Mouse (Mus musculus) forebrain, embryonic 15.5 days (tissue): ENCODE data around the gene Grid2ip. TPM values are rescaled to one million over a fixed set of nuclear protein-coding genes. Genes with fewer than 3 reads are reported as not detected.

Experiments used
- ATAC-seq: fragments of 200-750 bp; cut with Nextera tagmentation; replicated peaks from 2 replicates; pipeline ENCODE4 v1.8.0; 2017; ENCODE audit warnings: mild to moderate bottlenecking, moderate TSS enrichment, moderate library complexity
- H3K27ac ChIP-seq: fragments of 300-500 bp; sonication (generic); replicated peaks from 2 replicates; pipeline ENCODE4 v1.5.1; 2015; ENCODE audit warnings: mild to moderate bottlenecking, inconsistent platforms
- H3K27me3 ChIP-seq: fragments of 300-500 bp; sonication (generic); 2 replicates; pipeline ENCODE4 v1.6.1; 2015; ENCODE audit warnings: inconsistent platforms
- H3K36me3 ChIP-seq: fragments of 300-500 bp; sonication (generic); 2 replicates; pipeline ENCODE4 v1.6.1; 2015; ENCODE audit warnings: mild to moderate bottlenecking, inconsistent platforms
- H3K4me1 ChIP-seq: fragments of 300-500 bp; sonication (generic); 2 replicates; pipeline ENCODE4 v1.6.1; 2015; ENCODE audit warnings: inconsistent platforms
- H3K4me2 ChIP-seq: fragments of 300-500 bp; sonication (generic); replicated peaks from 2 replicates; pipeline ENCODE4 v1.6.1; 2015; ENCODE audit warnings: mild to moderate bottlenecking, inconsistent platforms
- H3K4me3 ChIP-seq: fragments of 300-500 bp; sonication (generic); 2 replicates; pipeline ENCODE4 v1.5.1; 2015; ENCODE audit warnings: mild to moderate bottlenecking, inconsistent platforms
- H3K9ac ChIP-seq: fragments of 300-500 bp; sonication (generic); replicated peaks from 2 replicates; pipeline ENCODE4 v1.6.1; 2015; ENCODE audit warnings: mild to moderate bottlenecking, inconsistent platforms
- H3K9me3 ChIP-seq: fragments of 300-500 bp; sonication (generic); 2 replicates; pipeline ENCODE4 v1.6.1; 2016; ENCODE audit warnings: inconsistent platforms
- WGBS: fragments of 180-500 bp; shearing (Covaris S2); methylation state at CpG from one replicate; pipeline ENCODE4 v1.1.7; 2015; ENCODE audit warnings: mixed read lengths; 5-methylcytosine and 5-hydroxymethylcytosine counted together
- polyA plus RNA-seq: library from polyadenylated mRNA; unstranded; fragments of >200 nt; fragmentation: Nextera tagmentation; extraction: Ambion mirVana; gene quantifications from 2 replicates; pipeline ENCODE4 v1.2.1, GENCODE M21; 2015

Gene Grid2ip
- polyA plus RNA-seq, 1 experiment from 2014 or later: 0.42 TPM

- 75% methylated on average over 14 of the region's 14 CpGs for WGBS
- ATAC-seq: no peak
These were observed 22.6 kb upstream of the Grid2ip start for GRCm38 (mm10) chr5:143334418-143335088.

DNA sequence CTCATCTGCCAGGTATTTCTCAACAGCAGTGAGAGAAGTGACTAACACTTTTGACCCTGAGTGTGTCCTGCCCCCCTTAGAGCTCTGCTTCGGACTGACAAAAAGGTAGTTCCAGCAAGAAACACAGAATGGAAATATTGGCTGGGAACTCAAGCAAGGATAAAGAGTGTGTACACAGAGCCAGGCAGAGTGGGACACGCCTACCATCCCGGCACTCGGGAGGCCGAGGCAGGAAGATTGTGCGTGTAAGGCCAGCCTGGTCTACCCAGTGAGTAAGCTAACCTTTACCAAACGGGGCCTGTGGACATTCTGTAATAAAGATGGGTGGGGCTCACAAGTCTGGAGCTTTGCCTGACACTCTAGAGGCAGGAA is 22.1 kb upstream of the Grid2ip start:
- ATAC-seq: no peak
- H3K9me3 ChIP-seq: no peaks in the 10 kb centered on the region
- no peak overlapping the region for H3K4me2 ChIP-seq
- H3K27ac ChIP-seq: no peak overlapping the region
- H3K4me3 ChIP-seq: no peak overlapping the region
- H3K9ac ChIP-seq: no peak overlapping the region
- H3K4me1 ChIP-seq: peaks cover 2% of the 10 kb centered on the region
- WGBS: 82% methylated on average over 7 of the region's 7 CpGs
- H3K36me3 ChIP-seq: no peaks in the 10 kb centered on the region
- H3K27me3 ChIP-seq: 0 out of 2 replicates have a peak, but pooled peaks cover 3% of the 10 kb centered on the region

More at GRCm38 (mm10) chr5:143334418-143335088, 22.6 kb upstream of the Grid2ip start:
- no peak overlapping the region for H3K4me3 ChIP-seq
- no peak overlapping the region for H3K4me2 ChIP-seq
- H3K27me3 ChIP-seq: 0 out of 2 replicates have a peak, but pooled peaks cover 3% of the 10 kb centered on the region
- H3K9ac ChIP-seq: no peak overlapping the region
- H3K27ac ChIP-seq: no peak overlapping the region
- peaks cover 7% of the 10 kb centered on the region for H3K4me1 ChIP-seq
- no peaks in the 10 kb centered on the region for H3K36me3 ChIP-seq
- no peaks in the 10 kb centered on the region for H3K9me3 ChIP-seq

DNA sequence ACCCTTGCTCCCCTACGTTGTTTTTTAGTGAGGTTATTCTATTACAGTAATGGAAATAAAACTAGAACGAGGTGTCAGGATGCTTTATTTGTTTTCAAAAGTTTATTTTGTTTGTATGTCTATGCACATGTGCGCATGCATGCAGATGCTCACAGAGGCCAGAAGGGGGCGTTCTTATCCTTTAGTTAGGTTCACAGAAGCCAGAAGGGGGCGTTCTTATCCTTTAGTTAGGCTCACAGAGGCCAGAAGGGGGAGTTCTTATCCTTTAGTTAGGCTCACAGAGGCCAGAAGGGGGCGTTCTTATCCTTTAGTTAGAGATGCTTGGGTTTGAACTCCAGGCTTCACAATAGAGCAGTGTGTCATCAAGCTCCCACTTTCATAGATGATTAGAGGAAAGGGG is 20.6 kb upstream of the Grid2ip start:
- Histone ChIP-seq H3K27me3 (0 out of 2 replicates have a peak, but pooled peaks cover 3% of the 10 kb centered on the region), H3K4me1 (no peaks in the 10 kb centered on the region), H3K27ac (no peak overlapping the region), H3K9me3 (no peaks in the 10 kb centered on the region), H3K4me2 (no peak overlapping the region), H3K36me3 (no peaks in the 10 kb centered on the region), H3K4me3 (no peak overlapping the region), H3K9ac (no peak overlapping the region)
- WGBS: 69% methylated on average over 6 of the region's 6 CpGs
- no peak for ATAC-seq

- Histone ChIP-seq H3K36me3 (no peaks in the 10 kb centered on the region), H3K4me2 (no peak overlapping the region), H3K27me3 (0 out of 2 replicates have a peak, but pooled peaks cover 3% of the 10 kb centered on the region), H3K27ac (no peak overlapping the region), H3K9me3 (no peaks in the 10 kb centered on the region), H3K4me3 (no peak overlapping the region), H3K4me1 (no peaks in the 10 kb centered on the region), H3K9ac (no peak overlapping the region)
- WGBS: 52% methylated on average over 6 of the region's 6 CpGs
- no peak for ATAC-seq
These were observed 17.5 kb upstream of the Grid2ip start for GRCm38 (mm10) chr5:143339603-143340002.

DNA sequence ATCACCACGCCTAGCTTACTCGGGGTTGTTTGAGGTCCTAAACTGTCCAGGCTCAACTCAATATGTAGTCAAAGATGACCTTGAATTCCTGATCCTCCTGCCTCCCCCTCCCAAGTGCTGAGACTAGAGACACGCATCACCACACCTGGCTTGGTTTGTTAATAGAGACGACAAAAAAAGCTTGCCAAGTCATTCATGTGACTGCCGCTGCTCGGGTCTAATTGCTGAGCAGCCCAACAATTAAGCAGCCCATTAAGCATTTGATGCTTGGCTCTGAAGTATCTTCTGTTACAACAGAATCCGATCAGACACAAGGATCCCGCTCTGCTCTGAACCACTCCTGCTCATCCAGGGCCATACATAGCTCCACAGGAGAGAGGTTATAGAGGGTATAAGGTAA is 10.8 kb upstream of the Grid2ip start:
- Histone ChIP-seq H3K4me1 (no peaks in the 10 kb centered on the region), H3K27ac (peak overlapping the region; percentile 9; the same call in 1 of the 2 replicates), H3K4me3 (no peak overlapping the region), H3K4me2 (no peak overlapping the region), H3K27me3 (no peaks in the 10 kb centered on the region), H3K9ac (no peak overlapping the region), H3K9me3 (peaks cover 6% of the 10 kb centered on the region; the same call in 1 of the 2 replicates), H3K36me3 (no peaks in the 10 kb centered on the region)
- no peak for ATAC-seq
- 42% methylated on average over 8 of the region's 8 CpGs for WGBS

DNA sequence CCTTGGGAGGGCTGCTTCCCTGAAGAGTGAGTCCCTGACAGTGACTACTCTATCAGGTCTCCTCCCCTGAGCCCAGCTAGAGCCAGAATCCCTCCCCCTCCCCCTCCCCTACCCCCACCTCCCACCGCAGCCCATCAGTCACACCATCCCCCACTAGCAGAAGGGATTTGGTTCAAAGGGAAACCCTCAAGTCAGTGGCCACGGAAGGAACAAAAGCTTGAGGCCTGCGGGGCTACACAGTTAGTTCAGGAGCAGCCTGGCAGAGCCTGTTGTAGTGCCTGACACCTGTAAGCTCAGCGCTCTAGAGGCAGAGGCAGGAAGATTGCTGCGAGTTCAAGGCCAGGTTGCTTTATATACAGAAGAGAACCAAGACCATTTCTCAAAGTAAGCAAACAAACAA is 1.1 kb upstream of the Grid2ip start:
- no peak overlapping the region for H3K9ac ChIP-seq
- H3K36me3 ChIP-seq: no peaks in the 10 kb centered on the region
- no peak overlapping the region for H3K4me3 ChIP-seq
- no peak for ATAC-seq
- H3K4me2 ChIP-seq: no peak overlapping the region
- H3K4me1 ChIP-seq: peaks cover 11% of the 10 kb centered on the region
- no peak overlapping the region for H3K27ac ChIP-seq
- no peaks in the 10 kb centered on the region for H3K9me3 ChIP-seq
- H3K27me3 ChIP-seq: peaks cover 3% of the 10 kb centered on the region; the same call in 1 of the 2 replicates
- 36% methylated on average over 5 of the region's 5 CpGs for WGBS

GRCm38 (mm10) chr5:143357564-143357963 is 426 bp downstream of the Grid2ip start:
- Histone ChIP-seq H3K27me3 (peaks cover 3% of the 10 kb centered on the region; the same call in 1 of the 2 replicates), H3K4me2 (peak overlapping the region; percentile 36), H3K4me3 (peak overlapping the region; percentile 23), H3K9ac (peak overlapping the region; percentile 28), H3K4me1 (peaks cover 11% of the 10 kb centered on the region), H3K27ac (no peak overlapping the region), H3K9me3 (no peaks in the 10 kb centered on the region), H3K36me3 (no peaks in the 10 kb centered on the region)
- ATAC-seq: no peak
- WGBS: 5% methylated on average over 28 of the region's 28 CpGs

GRCm38 (mm10) chr5:143359263-143359662 is 2.1 kb downstream of the Grid2ip start:
- Histone ChIP-seq H3K9me3 (no peaks in the 10 kb centered on the region), H3K4me2 (no peak overlapping the region), H3K27me3 (peaks cover 3% of the 10 kb centered on the region; the same call in 1 of the 2 replicates), H3K4me1 (peaks cover 20% of the 10 kb centered on the region), H3K4me3 (no peak overlapping the region), H3K27ac (no peak overlapping the region), H3K9ac (no peak overlapping the region), H3K36me3 (no peaks in the 10 kb centered on the region)
- ATAC-seq: no peak
- WGBS: 33% methylated on average over 7 of the region's 7 CpGs

DNA sequence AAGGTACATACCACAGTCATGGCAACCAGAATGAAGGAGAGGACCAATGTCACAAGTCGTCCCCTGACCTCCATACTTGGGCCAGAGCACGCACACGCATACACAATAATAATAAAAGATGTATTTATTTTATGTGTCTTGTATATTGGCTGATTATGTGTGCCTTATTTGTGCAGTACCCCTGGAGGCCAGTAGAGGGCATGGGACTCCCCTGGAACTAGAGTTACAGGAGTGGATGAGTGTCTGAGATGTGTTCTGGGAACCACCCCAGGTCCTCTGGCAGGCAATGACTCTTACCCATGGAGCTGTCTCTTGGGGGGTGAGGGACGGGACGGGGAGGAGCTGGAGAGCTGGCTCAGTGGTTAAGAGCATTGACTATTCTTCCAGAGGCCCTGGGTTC is 2.9 kb downstream of the Grid2ip start:
- Histone ChIP-seq H3K9ac (no peak overlapping the region), H3K36me3 (no peaks in the 10 kb centered on the region), H3K27me3 (peaks cover 7% of the 10 kb centered on the region; the same call in 1 of the 2 replicates), H3K4me1 (peaks cover 26% of the 10 kb centered on the region), H3K4me2 (no peak overlapping the region), H3K27ac (no peak overlapping the region), H3K9me3 (no peaks in the 10 kb centered on the region), H3K4me3 (no peak overlapping the region)
- no peak for ATAC-seq
- WGBS: 61% methylated on average over 5 of the region's 5 CpGs

DNA sequence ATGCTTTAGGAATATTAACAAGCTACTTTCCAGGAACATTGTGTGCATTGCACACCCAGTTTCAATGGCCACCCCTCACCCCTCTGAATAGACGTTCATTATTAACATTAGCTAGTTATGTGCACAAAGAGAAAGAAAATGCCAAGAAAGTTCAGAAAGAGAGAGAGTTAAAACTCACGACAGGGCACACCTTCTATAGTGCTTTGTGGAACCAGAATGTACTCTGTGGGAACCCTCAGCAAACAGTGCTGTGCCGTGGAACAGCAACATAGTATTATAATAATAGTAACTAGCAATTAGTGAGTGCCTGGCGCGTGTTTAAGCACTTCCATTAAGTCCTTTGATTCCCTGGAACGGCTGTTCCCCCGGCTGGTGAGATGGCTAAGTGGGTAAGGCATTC is 4.3 kb downstream of the Grid2ip start:
- H3K4me2 ChIP-seq: no peak overlapping the region

GRCm38 (mm10) chr5:143363678-143364615 is 6.8 kb downstream of the Grid2ip start:
- H3K27ac ChIP-seq: peak overlapping the region; percentile 25
- WGBS: under 1% methylated on average over 47 of the region's 47 CpGs
- peak overlapping the region; percentile 86 for H3K4me2 ChIP-seq
- H3K9ac ChIP-seq: peak overlapping the region; percentile 58
- peak; percentile 72 for ATAC-seq
- peaks cover 22% of the 10 kb centered on the region; the same call in 1 of the 2 replicates for H3K27me3 ChIP-seq
- H3K4me1 ChIP-seq: peaks cover 23% of the 10 kb centered on the region
- H3K4me3 ChIP-seq: peak overlapping the region; percentile 52
- no peaks in the 10 kb centered on the region for H3K36me3 ChIP-seq
- H3K9me3 ChIP-seq: no peaks in the 10 kb centered on the region

More for the DNA sequence above, 4.3 kb downstream of the Grid2ip start:
- 7% methylated on average over 7 of the region's 7 CpGs for WGBS
- peaks cover 11% of the 10 kb centered on the region; the same call in 1 of the 2 replicates for H3K27me3 ChIP-seq
- no peak overlapping the region for H3K27ac ChIP-seq
- H3K9me3 ChIP-seq: no peaks in the 10 kb centered on the region
- H3K9ac ChIP-seq: no peak overlapping the region
- H3K36me3 ChIP-seq: no peaks in the 10 kb centered on the region
- H3K4me3 ChIP-seq: no peak overlapping the region
- ATAC-seq: no peak
- peaks cover 26% of the 10 kb centered on the region for H3K4me1 ChIP-seq

- no peak for ATAC-seq
- WGBS: 64% methylated on average over 3 of the region's 3 CpGs
- H3K27ac ChIP-seq: no peak overlapping the region
- no peaks in the 10 kb centered on the region for H3K9me3 ChIP-seq
- no peak overlapping the region for H3K9ac ChIP-seq
- no peak overlapping the region for H3K4me3 ChIP-seq
- peaks cover 50% of the 10 kb centered on the region for H3K4me1 ChIP-seq
- no peak overlapping the region for H3K4me2 ChIP-seq
- H3K27me3 ChIP-seq: peaks cover 60% of the 10 kb centered on the region
- no peaks in the 10 kb centered on the region for H3K36me3 ChIP-seq
These were observed 10.8 kb downstream of the Grid2ip start for GRCm38 (mm10) chr5:143367931-143368330.
